ENCODE assay signal across 8 mouse cellular contexts in genomic region chr2:4252541-4253291, GRCm38 (mm10).
A peak's percentile ranks its signal among the peaks of the same experiment; 100 is the strongest.
DNase-seq lines count a peak whose midpoint lies in the region.

No protein-coding gene starts in this region.

- intact Hi-C loops in heart, postnatal 10 days (cut with DNase I): loop anchor here (2.0 kb wide), 1 partner anchor 24 kb away; no protein-coding TSS in a partner anchor

- DNase-seq in adrenal gland, adult 2 months: peak; percentile 55
- DNase-seq in adrenal gland, adult 8-10 months: no peak
- peak; percentile 62 for DNase-seq in brain, adult 2 months (ENCODE audit: low read depth, low spot score)
- peak; percentile 64 to 65 for DNase-seq in heart, postnatal 10 days
- DNase-seq in lung, postnatal 36 days: peak; percentile 38
- no peak for DNase-seq in cerebellum, adult 11 months
- DNase-seq in spleen, adult 18-20 months: no peak
- no peak for DNase-seq in cerebellum, adult 18-20 months

Comparison
In these comparisons a context has a peak if more than half of its experiments do, and no peak if none do; other contexts are left out.
1. DNase-seq: peak in adrenal gland, adult 2 months (single experiment), brain, adult 2 months (single experiment), heart, postnatal 10 days (2 of 2) and lung, postnatal 36 days (single experiment); none in adrenal gland, adult 8-10 months (single experiment), cerebellum, adult 11 months (single experiment), spleen, adult 18-20 months (0 of 2) and cerebellum, adult 18-20 months (0 of 2).